Mouse (Mus musculus): Measurements from ENCODE around the gene Inpp5d. TPM values are rescaled to one million over a fixed set of nuclear protein-coding genes. Genes with fewer than 3 reads are reported as not detected.

Inpp5d gene
- total RNA-seq (2021): 1 to 10 TPM; 3.8 to 4.2 TPM
- long read RNA-seq, experiment 1, partial matches to known transcripts: 0 of 1 reads
- long read RNA-seq, experiment 1, other reads (novel, unspliced or antisense): 1 of 1 reads
- long read RNA-seq, experiment 2, partial matches to known transcripts: 1 of 2 reads
- long read RNA-seq, experiment 2, other reads (novel, unspliced or antisense): 0 of 2 reads

GRCm38 (mm10) chr1:87620211-87620668 lies at the start of gene Inpp5d:
Inpp5d (plus strand) TSS chr1:87620312.
- intact Hi-C loops (cut with DNase I): no loop called here
- DNase-seq: no peak
- TF ChIP-seq CTCF (IDR thresholded peaks at IDR 0.05): no peak
- Histone ChIP-seq H3K27ac (peak within 1 kb of the TSS; percentile 80), H3K4me3 (peak within 1 kb of the TSS; percentile 67)

- no peak overlapping the region for H3K27ac ChIP-seq
- no peak for DNase-seq
- TF ChIP-seq CTCF (IDR thresholded peaks at IDR 0.05): no peak
- intact Hi-C loops (cut with DNase I): no loop called here
- no peak overlapping the region for H3K4me3 ChIP-seq
These were observed 46.9 kb upstream of the Inpp5d start for GRCm38 (mm10) chr1:87573261-87573660.

DNA sequence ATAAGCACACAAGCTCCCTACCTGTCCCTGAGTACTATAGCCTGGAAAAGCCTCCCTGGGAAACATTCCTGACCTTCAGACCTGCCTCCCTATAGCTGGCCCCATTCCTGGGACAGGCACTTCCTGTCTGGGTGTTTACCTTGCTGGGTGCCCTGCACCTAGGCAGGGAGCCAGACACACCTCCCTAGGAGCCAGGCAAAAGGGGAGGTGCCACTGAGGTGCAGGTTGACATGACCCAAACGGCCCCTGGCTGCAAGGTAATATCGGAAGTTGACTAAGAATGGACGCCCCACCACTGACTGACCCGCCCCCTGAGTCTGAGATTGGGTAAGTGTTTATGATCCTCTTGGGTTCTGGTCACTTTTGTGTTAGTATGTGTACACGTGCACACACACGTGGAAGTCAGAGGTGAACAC lies 46.3 kb upstream of the Inpp5d start, which contains the start of gene Ngef:
Gene Ngef (minus strand): TSS at position 71 of the 416 bp plus-strand sequence.
- intact Hi-C loops (cut with DNase I): no loop called here
- no peak for TF ChIP-seq CTCF (IDR thresholded peaks at IDR 0.05)
- DNase-seq: no peak
- H3K27ac ChIP-seq: no peak within 1 kb of the TSS
- no peak within 1 kb of the TSS for H3K4me3 ChIP-seq

- intact Hi-C loops (cut with DNase I): no loop called here
- Histone ChIP-seq H3K4me3 (no peak overlapping the region), H3K27ac (no peak overlapping the region)
- DNase-seq: no peak
- no peak for TF ChIP-seq CTCF (IDR thresholded peaks at IDR 0.05)
These were observed 45.8 kb upstream of the Inpp5d start for GRCm38 (mm10) chr1:87574353-87574752.

- no peak overlapping the region for H3K27ac ChIP-seq
- H3K4me3 ChIP-seq: no peak overlapping the region
- intact Hi-C loops (cut with DNase I): no loop called here
- peak; percentile 45 for DNase-seq
- no peak for TF ChIP-seq CTCF (IDR thresholded peaks at IDR 0.05)
These were observed 45.3 kb upstream of the Inpp5d start for GRCm38 (mm10) chr1:87574785-87575184.

GRCm38 (mm10) chr1:87578965-87579364 lies 41.1 kb upstream of the Inpp5d start:
- no peak for DNase-seq
- no peak overlapping the region for H3K27ac ChIP-seq
- H3K4me3 ChIP-seq: no peak overlapping the region
- intact Hi-C loops (cut with DNase I): no loop called here
- TF ChIP-seq CTCF (IDR thresholded peaks at IDR 0.05): no peak

DNA sequence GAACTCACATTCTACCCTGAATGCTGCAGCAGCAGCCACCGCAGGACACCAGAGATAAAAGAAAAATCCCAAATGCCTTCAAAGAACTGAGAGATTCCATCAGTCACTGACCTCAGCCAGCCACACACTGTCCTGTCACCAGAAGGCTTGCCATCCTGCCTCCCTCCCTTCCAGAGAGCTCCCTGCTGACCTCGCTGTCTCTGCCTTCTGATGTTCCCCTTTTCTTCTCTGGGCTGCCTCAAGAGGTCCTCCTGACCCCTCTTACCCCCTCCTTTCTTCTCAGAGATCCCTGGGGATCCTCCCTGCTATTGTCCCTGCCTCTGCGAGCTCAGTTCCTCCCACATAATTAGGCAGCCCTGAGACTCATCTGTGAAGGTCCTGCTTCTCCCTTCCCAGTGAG lies 39.3 kb upstream of the Inpp5d start:
- no peak overlapping the region for H3K27ac ChIP-seq
- intact Hi-C loops (cut with DNase I): no loop called here
- no peak overlapping the region for H3K4me3 ChIP-seq
- no peak for TF ChIP-seq CTCF (IDR thresholded peaks at IDR 0.05)
- DNase-seq: no peak

DNA sequence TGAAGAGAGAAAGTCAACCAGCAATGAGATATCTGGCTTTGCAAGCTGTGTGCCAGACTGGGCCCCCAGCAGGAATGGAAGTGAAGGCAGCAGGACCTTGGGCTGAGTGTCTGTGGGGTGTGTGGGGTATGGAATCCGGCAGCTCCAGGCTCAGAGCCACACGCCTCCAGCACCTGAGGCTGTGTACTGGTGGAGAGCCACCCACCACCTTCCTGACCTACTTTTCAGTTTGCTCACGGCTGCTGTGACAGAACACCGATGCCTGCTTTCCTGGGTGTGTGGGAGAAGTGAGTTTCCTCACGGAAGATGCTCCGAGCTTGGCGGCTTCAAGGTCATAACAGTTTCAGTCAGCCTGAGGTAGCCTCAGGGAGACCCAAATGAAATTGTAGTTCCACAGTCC lies 30.9 kb upstream of the Inpp5d start:
- Histone ChIP-seq H3K4me3 (no peak overlapping the region), H3K27ac (no peak overlapping the region)
- no peak for DNase-seq
- TF ChIP-seq CTCF (IDR thresholded peaks at IDR 0.05): no peak
- intact Hi-C loops (cut with DNase I): no loop called here

- Histone ChIP-seq H3K27ac (no peak overlapping the region), H3K4me3 (no peak overlapping the region)
- no peak for DNase-seq
- TF ChIP-seq CTCF (IDR thresholded peaks at IDR 0.05): no peak
- intact Hi-C loops (cut with DNase I): no loop called here
These were observed 30.1 kb upstream of the Inpp5d start for GRCm38 (mm10) chr1:87589980-87590379.

DNA sequence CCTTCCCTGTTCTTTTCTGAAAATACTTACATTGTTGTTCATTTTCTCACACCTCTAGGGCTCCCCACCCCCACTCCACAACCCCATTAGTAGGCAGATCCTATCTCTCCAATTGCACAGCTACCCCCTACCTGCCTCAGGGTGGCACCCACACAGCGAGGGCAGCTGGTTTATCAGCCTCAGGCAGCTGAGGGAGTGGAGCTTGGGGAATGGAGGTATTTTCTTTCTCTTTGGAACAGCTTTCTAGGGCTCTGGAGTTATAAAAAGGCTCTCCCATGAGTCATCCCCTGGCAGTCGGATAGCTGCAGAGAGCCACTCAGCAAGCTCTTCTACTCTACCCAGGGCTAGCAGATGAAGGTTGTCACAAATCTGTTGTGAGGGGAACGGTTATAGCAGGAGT lies 25.9 kb upstream of the Inpp5d start:
- TF ChIP-seq CTCF (IDR thresholded peaks at IDR 0.05): peak; percentile 44
- peak; percentile 75 for DNase-seq
- intact Hi-C loops (cut with DNase I): no loop called here
- Histone ChIP-seq H3K4me3 (peak overlapping the region; percentile 39), H3K27ac (peak overlapping the region; percentile 86)

DNA sequence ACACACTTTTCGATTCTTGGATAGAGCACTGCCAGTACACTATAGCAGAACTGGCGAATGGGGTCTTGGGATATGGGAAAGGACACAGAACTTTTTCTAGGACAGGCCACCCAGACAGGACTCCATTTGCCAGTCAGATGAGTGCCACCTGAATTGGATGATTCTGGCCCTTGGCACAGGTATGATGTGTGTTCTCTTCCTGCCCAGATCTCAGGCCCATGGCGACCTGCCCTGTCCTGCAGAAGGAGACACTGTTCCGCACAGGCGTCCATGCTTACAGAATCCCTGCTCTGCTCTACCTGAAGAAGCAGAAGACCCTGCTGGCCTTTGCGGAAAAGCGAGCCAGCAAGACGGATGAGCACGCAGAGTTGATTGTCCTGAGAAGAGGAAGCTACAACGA lies 25.4 kb upstream of the Inpp5d start:
- TF ChIP-seq CTCF (IDR thresholded peaks at IDR 0.05): no peak
- H3K27ac ChIP-seq: peak overlapping the region; percentile 86
- intact Hi-C loops (cut with DNase I): no loop called here
- peak overlapping the region; percentile 39 for H3K4me3 ChIP-seq
- no peak for DNase-seq

DNA sequence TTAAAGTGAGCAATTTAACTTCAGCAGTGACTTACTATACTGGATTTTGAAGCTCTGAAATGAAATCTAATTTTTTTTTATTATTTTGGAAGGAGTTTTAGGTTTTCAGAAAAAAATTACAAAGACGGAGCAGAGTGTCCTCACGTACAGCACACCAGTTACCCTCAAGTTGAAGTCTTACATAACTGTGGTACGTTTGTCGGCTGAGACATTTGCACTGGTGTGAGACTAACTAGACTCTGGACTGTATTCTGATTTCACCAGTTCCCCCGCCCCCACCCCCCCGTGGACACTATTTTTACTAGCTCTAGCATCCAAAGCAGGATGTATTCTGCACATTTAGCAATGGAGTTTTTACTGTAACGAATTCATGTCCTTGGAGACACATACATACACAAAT lies 19.6 kb upstream of the Inpp5d start:
- DNase-seq: no peak
- intact Hi-C loops (cut with DNase I): no loop called here
- Histone ChIP-seq H3K27ac (no peak overlapping the region), H3K4me3 (no peak overlapping the region)
- no peak for TF ChIP-seq CTCF (IDR thresholded peaks at IDR 0.05)

- Histone ChIP-seq H3K27ac (no peak overlapping the region), H3K4me3 (no peak overlapping the region)
- TF ChIP-seq CTCF (IDR thresholded peaks at IDR 0.05): no peak
- DNase-seq: no peak
- intact Hi-C loops (cut with DNase I): no loop called here
These were observed 18.3 kb upstream of the Inpp5d start for GRCm38 (mm10) chr1:87601801-87602200.

- no peak overlapping the region for H3K27ac ChIP-seq
- TF ChIP-seq CTCF (IDR thresholded peaks at IDR 0.05): no peak
- no peak overlapping the region for H3K4me3 ChIP-seq
- intact Hi-C loops (cut with DNase I): no loop called here
- no peak for DNase-seq
These were observed 16.7 kb upstream of the Inpp5d start for GRCm38 (mm10) chr1:87603389-87603788.
